Mouse (Mus musculus): ENCODE results near the gene Golm1. TPM values are rescaled to one million over a fixed set of nuclear protein-coding genes. Genes with fewer than 3 reads are reported as not detected.
"Not testable (repeated sequence)": the region's sequence is repeated elsewhere in the genome, so short reads cannot be mapped to it uniquely, and the experiment has no call there.

Gene Golm1
- 10.7 and 13.7 TPM in 2 replicates for total RNA-seq (2021)
- long read RNA-seq, experiment 1, transcript Golm1-201 (10 exons, 3,954 nt), result major isoform, 9 of 11 reads
- long read RNA-seq, experiment 1, partial matches to known transcripts, result 0 of 11 reads
- long read RNA-seq, experiment 1, other reads (novel, unspliced or antisense), result 1 of 11 reads
- long read RNA-seq, experiment 2, transcript Golm1-201 (10 exons, 3,954 nt), result major isoform, 7 of 13 reads
- long read RNA-seq, experiment 2, partial matches to known transcripts, result 0 of 13 reads
- long read RNA-seq, experiment 2, other reads (novel, unspliced or antisense), result 6 of 13 reads

DNA sequence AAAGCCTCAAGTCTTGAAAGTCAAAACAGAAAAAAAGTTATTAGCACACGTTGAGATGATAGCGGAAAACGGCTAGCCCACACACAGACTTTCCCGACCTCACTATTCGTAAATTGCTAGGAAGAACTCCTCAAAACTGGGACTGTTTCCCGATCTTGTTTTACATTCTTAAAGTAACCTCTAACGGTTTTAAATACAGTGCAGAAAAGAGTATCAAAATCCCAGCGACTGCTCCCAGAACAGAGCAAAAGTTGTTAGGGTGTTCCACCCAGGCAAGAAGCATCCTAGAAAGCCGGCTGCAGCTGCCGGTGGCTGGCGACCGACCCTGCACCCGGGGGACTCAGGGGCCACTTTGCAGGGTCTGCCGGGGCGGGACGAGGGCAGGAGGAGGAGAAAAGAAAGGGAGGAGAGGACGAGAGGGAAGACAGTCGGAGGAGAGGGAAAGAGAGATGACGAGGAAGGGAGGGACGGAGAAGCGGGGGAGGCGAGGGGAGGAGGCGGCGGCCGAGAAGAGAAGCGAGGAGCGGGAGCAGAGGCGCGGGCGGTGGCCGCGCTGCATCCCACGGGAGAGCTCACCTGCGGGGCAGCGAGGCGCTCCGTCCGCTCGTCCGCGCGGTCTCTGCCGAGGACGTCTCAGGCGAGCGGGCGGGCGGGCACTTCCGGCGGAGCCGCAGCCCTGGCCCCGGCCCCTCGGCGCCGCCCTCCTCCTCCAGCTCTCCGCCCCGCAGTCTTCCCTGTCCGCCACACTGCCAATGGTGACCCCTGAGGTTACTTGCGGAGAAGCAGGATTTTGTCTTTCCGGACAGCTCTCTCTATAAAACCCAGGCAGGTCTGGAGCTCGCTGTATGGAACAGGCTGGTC, at the start of gene Golm1:
Golm1 (minus strand) TSS at position 661 of the 861 bp plus-strand sequence.
- DNase-seq, result peak; percentile 80

DNA sequence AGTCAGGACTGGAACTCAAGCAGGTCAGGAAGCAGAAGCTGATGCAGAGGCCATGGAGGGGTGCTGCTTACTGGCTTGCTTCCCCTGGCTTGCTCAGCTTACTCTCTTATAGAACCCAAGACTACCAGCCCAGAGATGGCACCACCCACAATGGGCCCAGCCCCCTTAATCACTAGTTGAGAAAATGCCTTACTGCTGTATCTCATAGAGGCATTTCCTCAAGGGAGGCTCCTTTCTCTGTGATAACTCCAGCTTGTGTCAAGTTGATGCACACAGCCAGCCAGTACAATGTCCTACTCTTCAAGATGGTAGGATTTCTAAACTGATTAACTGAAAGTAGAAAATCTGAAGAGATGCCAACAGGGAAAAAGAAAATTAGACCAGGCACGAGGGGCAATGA, 46.5 kb upstream of the Golm1 start:
- DNase-seq, result not testable (repeated sequence)

DNA sequence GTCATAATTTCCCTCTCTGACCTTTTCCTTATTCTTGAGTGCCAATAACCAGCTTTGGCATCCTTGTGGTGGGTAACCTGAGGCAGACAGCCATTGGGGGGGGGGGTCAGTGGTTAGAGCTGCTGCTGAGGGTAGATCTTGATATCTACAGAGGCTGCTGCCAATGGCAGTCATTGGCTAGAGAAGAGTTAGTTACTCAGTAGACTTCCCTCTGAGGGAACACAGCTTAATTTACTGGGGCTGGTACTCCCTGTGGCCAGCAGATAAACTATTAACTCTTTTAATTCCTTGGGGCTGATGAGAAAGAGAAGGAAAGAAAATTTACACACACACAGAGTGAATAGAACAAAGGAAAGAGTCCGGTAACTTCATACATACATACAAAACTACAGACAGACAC, 43.9 kb upstream of the Golm1 start:
- no peak for DNase-seq

DNA sequence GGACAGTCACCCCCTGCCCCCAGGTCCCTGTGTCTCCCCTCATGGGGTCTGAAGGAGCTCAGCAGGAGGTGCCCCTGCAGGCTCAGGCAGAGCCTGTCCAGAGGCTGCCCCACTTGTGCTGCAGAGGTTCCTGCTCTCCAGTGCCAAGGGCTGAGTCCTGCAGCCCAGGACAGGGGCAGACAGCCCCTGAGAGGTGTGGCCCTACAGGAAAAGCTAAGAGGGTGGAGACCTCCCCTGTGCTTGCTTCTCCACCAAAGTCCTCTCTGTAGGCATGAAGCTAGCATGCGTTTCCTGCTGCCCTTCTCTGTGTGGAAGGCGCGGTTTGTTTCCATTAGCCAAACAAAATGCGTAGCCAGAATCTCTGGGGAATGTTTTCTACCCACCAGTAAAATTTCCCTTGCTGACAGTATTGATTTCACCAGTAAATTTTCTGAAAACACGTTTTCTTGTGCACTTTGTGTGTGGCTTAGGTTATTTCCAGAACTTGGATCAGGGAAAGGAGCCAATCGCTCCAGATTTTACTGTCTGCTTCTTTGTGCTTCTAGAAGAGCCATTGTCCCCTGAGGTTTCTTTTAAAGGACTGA, 43.3 kb upstream of the Golm1 start:
- DNase-seq, result not testable (repeated sequence)

DNA sequence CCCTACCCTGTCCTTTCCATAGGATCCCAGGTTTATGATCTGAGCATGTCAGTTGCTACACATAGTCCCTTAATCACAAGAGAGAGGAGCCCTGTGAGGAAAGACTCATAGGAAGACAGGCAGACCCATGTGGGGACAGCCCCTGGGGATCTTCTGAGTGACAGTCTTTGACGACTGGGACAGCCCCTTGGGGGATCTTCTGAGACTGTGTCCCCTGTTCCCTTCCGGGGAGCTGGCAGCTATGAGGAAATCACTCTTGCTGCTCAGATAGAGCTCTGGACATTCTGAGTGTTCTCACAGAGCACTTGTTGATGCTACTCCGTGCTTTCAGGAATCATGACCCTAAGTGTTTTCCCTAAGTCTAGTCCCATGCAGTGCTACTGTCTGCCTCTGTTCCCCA, 38.1 kb upstream of the Golm1 start:
- DNase-seq, result no peak

DNA sequence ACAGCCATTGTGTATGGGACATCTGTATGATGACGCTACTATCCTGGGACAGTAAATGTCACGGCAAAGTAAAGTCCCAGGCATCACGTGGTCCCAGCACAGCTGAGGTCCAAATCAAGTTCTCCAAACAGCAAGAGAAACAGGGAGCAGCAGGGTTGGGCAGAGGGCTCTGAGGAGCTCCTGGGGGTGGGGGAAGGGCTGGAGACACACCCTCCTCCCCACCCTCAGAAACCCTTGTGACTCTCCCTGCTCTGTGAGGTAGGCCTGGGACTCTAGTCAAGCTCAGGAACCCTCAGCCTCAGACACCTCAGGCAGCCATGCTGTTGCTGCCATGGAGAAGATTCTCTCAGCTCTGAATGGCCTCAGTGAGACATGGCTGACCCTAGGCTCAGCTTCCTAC, 36.4 kb upstream of the Golm1 start, which contains the start of gene Spata31d1b:
Spata31d1b (plus strand) TSS at position 301 of the 400 bp plus-strand sequence.
- DNase-seq, result not testable (repeated sequence)

DNA sequence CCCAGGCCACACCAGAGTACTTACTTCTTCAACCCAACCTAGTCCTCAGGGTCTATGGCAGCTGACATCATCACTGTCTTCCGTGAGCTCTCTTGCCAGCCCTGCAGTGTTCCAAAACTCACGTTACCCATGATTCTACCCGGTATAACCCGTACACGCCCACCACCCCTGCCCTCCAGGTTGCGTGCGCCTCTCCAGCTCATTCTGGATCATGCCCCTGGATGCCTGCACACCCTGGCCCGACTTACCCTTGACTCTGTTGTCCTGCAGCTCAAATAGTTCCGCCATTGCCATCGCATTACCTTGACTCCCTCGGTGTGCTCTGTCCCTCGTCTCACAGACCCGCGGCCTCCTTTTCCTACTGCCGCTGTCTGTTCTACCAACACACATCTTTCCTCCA, 34.6 kb upstream of the Golm1 start, which contains the start of gene Spata31d1a:
Spata31d1a (minus strand) TSS at position 101 of the 400 bp plus-strand sequence.
- DNase-seq, result no peak

DNA sequence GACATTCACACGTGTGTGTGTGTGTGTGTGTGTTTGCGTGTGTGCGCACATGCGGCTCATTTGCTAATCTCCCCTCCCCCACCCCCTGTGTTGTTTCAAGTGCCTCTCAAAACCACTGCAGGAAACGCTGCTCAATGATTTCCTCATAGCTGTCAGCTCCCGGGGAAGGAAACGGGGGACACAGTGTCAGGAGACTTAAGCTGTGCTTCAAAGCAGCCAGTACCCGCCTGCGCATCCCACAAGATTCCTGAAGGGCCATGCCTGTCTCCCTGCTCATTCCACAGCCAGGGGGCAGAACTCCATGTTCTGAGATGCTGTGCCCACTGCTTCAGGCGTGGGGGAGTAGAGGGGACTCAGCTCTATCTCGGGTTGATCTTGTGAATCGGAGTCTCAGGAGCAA, 29.0 kb upstream of the Golm1 start:
- DNase-seq, result peak; percentile 41

DNA sequence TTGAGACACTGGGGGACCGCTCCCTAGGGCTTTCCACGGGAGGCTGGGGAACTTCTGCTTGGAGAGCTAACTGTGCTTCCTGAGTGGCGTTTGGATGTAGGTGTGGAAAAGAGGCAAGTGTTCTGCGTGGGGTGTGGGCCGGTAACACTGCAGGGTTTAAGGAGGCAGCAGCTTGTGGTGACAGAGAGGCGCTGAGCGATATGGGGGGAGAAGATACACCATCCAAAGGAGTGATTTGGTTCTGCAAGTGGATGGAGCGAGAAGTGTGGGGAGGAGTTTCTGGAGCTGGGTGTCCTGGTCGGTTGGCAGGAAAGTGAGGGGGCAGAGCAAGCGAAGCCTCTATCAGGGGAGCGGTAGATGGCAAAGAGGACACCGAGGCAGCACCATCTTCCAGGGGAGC, 27.9 kb upstream of the Golm1 start:
- DNase-seq, result no peak

DNA sequence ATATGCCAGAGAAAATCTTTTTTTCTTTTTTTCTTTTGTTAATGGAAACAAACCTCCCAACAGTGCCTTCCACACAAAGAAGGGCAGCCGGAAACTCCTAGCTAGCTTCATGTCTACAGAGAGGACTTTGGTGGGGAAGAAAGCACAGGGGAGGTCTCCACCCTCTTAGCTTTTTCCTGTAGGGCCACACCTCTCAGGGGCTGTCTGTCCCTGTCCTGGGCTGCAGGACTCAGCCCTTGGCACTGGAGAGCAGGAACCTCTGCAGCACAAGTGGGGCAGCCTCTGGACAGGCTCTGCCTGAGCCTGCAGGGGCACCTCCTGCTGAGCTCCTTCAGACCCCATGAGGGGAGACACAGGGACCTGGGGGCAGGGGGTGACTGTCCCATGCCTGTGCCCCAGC, 24.5 kb upstream of the Golm1 start:
- not testable (repeated sequence) for DNase-seq

DNA sequence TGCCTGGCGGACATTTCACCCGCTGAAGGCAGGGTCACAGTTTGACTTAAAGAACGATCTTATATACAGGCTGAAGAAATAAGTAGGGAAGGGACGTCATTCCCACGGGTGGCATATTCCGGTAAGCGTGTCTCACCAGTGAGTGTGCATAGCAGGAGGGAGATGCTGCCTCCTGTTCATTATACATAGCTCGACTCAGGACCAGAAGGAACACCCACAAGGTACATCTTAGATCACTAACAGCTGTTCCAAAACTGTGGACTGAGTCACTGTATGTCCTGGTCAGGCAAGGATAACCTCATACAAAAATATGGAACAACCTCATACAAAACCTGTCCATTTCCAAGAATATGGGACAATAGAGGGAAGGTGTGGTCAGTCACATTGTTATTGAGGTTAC, 23.5 kb upstream of the Golm1 start:
- DNase-seq, result no peak

DNA sequence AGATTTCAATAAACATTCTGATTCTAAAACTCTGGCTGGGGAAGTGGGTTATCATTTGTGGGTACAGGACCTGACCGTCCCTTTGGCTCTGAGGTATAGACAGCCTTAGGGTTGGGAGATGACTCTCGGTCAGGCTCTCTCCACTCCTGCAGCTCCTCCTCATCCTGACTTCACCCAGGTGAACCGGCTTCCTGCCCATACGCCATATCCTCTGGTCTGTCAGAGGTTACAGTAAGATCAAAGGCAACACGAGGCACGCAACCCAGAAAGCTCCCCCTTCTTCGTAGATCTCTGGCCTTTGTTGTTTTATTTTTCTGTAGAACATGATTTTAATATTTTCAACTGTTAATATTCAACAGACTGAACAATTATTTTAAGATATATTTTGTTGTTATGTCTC, 20.2 kb upstream of the Golm1 start:
- no peak for DNase-seq

DNA sequence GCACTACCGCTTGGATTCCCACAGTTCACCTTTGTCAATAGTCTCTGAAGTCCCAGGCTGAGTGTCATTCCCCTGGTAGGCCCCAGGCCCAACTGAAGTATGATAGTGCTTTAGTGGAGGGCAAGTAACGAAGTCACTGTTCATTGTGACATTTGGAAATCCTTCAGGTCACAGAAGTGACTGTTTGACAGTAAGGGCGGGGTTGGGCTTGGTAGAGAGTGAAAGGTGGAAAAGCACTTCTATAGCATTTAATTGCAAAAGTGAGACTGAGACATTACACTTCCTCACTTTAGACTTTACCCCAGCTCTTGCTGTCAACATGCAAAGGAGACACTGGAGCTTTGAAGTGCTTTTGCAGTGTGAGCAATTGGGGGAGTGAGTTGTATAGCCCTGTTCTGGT, 18.4 kb upstream of the Golm1 start, which contains the start of gene 4921517D22Rik:
4921517D22Rik (minus strand) TSS at position 101 of the 400 bp plus-strand sequence.
- no peak for DNase-seq

DNA sequence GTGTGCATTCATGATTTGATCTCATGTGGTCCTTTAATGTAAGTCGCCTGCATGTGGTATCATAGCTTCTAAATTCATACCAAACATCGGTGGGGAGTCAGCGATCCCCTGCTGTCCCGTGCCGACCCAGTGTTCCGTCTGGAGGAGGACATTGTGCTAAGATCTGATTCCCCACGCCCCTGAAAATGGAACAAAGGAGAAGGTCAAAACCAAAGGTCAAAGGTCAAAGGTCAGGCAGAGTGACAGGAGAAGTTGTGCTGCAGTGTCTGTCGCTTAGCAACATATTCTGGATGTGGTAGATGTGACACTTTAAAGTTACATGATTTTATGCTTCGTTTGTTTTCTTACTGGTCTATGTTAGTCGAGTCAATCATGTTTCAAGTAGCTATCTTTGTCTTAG, 15.9 kb upstream of the Golm1 start:
- no peak for DNase-seq

DNA sequence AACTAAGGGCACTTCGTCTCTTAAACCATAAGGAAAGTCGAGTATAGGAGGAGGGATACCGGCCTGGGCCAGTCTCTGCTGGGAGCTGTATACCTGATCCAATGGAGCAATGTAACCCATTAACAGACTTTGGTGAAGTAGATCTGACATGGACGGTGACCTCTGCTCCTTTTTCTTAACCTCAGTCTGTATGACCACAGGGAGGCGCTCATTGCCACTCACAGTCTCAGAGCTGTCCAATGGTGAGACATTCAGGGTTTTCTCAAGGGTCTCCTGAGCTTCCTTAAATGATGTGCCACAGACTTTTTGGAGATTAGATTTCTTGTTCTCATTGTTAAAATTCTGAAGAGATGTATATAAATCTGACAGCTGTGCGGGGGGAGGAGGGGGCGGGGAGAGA, 15.0 kb upstream of the Golm1 start:
- DNase-seq, result no peak

DNA sequence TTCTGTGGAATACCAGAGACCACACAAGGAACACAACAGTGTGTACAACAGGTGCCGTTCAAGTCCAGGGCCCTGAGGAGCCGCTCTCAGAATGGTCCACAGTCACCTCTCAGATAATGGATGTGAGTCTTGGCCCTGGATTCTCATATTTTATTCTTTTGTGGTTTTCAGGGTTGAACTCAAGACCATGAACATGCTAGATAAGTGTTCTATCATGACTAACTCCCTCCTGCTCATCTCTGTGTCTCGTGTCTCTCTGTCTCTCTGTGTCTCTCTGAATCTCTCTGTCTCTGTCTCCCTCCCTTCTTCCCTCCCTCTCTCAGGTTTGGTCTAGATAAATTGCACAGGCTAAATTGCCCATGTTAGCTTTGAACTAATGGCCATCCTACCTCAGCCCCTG, 14.2 kb upstream of the Golm1 start:
- no peak for DNase-seq

DNA sequence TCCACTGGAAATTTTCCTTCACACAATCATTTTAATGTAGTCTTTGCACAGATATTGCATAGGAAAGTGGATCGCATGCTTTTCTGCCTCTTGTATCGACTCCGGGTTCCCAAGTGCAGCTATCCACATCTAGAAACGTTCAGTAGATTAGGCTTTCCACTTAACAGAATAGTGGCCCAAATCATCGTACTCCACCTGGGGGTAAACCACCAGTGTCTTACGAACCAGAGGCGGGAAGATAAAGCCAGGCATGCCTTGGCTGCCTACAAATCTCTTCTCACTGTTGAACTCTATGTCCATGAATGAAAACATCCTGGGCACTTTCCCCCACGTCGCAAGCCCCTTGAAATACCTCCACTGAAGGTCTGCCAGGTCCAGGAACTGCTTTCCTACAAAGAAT, 13.7 kb upstream of the Golm1 start:
- DNase-seq, result no peak

DNA sequence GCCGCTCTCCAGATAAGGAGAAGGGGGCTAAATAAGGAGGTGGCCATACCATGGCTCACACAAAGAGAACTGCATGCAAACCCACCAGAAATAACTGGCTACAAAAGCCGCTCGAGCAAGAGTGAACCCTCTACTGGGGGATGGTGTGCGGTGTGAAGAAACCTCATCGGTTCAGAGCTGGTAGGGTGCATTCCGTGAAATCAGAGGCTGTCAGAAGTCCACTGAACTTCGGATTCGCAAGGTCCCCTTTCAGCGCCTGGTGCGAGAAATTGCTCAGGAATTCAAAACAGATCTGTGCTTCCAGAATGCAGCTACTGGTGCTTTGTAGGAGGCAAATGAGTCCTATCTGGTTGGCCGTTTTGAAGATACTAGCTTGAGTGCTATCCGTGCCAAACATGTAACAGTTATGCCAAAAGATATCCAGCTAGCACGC, 12.7 kb upstream of the Golm1 start:
- peak; percentile 27 for DNase-seq

DNA sequence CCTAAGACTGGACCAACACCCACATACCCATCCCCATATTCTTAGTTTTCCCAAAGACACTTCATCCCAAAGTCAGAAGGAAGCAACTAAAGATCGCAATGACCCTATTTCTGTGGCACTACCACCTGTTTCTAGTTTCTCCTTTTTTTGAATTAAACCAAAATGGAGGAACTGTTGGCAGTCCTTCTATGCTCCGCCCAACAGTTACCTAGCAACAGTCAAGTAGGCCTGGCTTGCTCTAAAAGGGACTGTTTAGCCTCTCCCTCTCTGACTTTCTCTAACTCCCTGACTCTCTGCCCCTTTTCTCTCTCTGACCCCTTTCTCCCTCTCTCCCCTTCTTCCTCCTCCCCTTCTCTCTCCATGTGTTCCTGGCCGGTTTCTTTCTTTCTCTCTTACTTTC, 9.6 kb upstream of the Golm1 start:
- DNase-seq, result no peak

DNA sequence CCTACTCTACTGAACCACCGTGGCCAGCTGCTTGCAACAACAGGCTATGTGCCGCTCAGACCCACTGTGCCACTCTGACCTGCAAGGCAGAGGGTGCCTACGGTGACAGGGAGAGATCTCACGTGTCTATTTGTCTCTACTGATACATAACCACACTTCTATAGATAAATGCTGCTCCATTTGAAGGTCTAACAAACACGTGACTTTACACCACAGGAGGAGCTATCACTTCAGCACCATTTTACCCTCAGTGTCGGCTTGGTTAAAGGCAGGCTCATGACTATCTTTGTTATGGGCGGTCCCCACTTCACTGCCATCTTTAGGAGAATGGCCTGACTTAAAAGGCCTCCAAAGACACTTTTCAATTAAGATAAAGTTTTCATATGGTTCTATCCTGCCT, 7.0 kb upstream of the Golm1 start:
- no peak for DNase-seq

DNA sequence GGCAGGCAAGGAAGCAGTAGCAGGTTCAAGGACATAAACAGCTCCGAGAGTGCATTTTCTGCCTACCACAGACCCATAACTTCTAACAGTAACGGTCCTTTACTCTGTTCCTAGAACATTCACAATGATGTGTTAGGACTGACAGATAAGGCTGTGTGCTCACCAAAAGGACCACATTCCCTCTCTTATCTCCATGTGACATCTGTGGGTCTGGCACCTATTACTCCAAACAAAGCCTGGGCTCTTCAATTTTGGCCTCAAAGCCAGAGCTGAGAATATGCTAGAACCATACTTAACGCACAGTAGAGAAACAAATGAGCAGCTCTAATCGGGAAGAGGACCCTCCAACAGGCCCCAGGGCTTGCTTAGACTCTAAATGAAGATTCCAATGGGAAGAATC, 4.3 kb upstream of the Golm1 start:
- DNase-seq, result no peak

DNA sequence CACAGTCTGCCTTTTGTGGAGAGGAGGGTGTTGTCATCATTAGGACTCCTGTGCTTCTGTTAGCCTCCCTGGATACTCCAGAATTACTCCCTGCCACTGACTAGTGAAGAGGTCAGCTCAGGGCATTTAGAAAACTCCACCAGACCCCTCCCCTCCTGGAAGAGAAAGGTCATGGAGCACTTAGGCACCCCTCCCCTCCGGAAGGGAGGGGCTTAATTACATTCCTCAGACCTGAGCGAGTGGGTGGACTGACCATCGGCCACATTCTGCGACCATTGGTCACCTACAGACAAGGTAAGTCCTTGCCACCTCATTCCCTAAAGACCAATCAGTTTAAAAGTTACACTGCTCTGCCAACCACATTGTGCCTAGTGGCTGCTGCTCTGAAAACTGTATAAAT, 3.7 kb upstream of the Golm1 start:
- no peak for DNase-seq
